Mouse (Mus musculus): Measurements from ENCODE around the gene Gria4.
"Not testable (repeated sequence)": the region's sequence is repeated elsewhere in the genome, so short reads cannot be mapped to it uniquely, and the experiment has no call there.

The Gria4 gene

DNA sequence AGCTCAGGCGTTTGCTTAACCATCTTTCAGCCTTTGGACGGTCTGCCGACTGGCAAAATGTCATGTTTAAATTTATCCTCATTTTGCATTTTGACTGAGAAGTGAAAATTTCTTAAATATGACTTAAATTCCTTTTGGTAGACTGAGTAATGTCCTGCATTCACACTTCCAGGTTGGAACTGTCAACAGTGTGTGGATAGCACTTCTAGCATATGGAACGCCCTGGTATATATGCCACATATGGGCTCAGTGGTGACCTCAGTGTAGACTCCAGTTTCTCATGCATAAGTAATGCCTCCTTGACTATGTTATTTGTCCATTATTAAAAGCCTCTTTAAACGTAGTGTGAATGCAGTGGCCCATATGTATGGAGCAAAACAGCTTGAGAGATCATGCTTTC is 222.4 kb downstream of the Gria4 start:
- DNase-seq (ENCODE audit: low read depth, low spot score): no peak

DNA sequence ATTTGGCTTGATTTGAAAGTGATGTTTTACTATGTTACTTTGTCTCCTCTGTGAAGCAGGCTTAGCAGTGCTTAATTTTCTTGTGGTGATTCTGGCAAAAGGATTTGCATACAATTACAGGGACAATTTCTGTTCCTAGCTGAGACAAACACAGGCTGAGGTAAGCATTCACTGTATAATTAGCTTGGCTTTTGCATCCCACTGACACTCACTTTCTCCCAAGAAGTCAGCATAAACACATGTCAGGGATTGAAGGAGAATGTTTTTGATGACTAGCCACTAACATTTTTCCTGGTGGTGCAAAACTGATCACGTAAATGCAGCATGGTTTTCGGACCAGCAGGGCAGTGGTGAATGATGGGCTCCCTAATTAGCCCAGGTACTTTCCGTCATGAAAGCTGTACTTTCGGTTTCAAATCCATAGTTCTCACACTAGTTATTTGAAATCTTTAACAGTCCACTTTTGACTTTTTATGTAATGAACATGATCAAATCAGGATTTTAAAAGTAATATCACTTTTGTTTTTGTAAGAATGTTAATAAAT is 240.5 kb downstream of the Gria4 start:
- no peak for DNase-seq (ENCODE audit: low read depth, low spot score)

DNA sequence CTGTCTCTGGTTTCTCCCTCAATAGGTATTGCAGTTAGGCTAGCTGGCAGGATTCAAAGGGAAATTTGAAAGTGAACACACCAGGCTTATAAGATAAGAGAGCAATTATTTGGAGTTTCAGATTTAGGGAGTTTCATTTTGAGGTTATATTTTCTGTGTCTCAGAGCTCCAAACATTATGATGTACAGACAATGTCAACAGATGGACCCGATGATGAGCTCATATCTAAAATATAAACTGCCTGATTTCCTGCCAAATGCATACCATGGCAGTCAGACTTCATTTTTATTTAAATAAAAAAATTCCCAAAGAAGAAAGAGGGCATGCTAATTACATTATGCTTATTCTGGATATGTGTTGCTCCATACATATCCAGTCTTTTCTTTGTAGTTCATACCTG is 256.8 kb downstream of the Gria4 start:
- no peak for DNase-seq (ENCODE audit: low read depth, low spot score)

DNA sequence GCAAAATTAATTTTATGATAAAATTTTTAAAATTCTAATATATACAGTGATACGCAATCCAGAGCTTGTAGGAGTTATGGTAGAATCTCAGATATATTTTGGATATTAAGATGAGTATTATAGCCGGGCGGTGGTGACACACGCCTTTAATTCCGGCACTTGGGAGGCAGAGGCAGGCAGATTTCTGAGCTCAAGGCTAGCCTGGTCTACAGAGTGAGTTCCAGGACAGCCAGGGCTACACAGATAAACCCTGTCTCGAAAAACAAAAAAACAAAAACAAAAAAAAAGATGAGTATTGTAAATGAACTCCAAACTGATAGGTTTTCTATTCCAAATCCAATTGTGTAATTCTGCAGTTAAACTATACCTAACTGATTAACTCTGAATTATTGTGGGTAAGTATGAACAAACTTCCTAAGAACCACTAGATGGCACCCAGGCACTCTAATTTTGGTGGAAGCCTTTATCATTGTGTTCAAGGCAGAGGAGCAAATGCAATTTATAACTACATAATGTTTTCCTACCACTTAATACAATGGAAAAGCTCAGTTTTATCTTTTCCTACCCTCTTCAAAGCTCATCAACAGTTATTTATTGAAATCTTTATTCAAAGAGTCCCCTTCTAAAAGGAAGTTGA is 259.4 kb downstream of the Gria4 start:
- peak; percentile 4 for DNase-seq (ENCODE audit: low read depth, low spot score)

DNA sequence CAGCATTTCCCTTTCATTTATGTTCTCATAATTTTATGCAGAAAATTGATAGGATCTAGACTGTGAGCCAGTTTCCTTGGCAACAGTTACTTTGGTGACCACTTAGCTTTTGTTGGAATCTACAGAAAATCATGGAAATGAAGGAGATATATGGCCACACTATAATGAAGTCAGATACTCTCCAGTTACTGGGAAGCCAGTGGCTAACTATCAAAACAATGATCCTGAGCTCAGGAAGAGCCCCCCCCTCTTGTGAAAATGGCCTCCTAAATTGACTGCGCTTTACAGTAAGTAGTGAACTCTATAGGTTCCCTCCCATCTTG is 281.5 kb downstream of the Gria4 start:
- DNase-seq (ENCODE audit: low read depth, low spot score): no peak

DNA sequence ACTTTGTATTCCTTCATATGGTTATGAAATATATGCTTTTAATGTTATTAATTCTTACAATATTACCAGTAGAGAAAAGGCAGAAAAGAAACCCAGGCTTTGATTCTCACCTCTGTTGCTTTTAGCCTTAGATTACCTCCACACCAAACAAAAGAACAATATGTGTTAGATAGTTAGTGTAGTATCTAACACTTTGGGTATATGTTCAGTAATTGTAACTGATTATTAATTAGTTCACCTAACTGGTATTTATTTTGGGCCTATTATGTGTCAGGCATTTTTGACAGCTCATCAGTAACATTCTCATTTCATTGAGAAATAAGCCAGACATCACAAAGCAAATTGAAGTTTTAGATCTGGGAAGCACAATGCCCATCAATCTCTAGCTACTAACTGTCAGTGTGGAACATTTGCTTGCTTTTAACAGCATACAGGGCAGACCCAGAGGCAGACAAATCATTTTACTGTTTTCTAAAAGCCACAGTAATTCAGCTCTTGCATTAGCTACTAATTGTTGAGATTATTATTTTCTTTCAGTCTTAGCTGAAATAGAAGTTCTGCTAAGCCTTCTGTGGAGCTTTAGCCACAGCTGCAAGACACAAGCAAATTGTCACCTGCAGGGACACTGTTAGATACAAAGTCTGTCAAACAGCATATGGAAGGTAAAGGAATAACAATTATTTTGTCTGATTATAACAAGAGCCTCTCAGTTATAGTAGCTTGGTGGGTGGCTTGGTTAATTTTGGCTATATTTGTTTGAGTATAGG is 282.1 kb downstream of the Gria4 start:
- DNase-seq (ENCODE audit: low read depth, low spot score): no peak

DNA sequence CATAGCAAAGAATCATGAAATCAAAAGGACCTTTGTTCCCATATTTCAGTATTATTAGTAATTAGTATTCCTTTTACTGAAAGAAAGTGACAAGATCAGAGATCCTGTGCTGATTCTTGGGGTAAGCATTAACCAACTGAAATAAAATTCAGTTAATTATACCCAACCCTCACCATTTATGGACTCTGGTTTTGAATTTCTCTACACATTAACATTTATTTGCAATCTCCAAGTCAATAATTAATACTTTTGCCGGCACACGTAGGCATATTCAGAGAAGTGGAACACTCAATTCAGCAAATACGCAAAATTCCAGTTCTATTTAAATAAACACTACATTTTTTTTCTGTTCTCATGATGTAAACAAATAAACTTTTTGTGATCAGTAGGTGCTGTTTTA is 289.9 kb downstream of the Gria4 start:
- no peak for DNase-seq (ENCODE audit: low read depth, low spot score)

DNA sequence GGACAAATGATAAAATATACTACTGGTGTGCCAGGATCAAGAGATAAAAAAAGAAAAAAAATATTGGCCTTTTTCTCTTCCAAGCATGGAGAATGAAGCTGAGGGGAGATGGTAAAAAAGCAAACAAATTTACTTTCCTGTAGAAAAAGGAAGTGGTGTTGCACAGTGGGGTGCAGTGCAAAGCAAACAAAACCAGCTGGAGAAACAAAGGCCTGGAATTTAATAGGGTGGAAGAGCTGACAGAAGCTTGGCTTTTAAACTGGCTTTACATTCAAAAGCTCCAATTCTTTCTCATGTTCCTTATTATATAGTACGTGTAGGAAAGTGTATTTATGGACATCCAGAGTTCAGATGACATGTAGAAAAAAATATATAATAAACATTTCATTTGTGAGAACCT is 290.9 kb downstream of the Gria4 start:
- DNase-seq (ENCODE audit: low read depth, low spot score): no peak

DNA sequence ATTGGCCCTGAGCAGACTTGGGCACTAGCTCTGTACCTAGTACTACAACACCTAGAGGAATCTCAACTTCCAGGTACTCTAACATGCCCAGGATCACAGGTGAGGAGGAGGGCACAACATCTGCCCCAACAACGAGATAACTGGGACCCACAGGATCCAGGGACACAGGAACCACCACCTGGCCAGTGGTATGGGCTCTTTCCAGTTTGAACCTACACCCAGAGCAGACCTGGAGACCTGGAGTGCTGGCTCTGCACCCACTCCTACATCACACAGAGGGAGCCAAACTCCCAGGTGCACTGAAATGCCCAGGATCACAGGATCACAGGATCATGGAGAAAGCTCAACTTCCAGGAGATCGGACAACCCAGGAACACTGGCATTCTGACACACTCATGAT is 309.6 kb downstream of the Gria4 start:
- no peak for DNase-seq (ENCODE audit: low read depth, low spot score)

DNA sequence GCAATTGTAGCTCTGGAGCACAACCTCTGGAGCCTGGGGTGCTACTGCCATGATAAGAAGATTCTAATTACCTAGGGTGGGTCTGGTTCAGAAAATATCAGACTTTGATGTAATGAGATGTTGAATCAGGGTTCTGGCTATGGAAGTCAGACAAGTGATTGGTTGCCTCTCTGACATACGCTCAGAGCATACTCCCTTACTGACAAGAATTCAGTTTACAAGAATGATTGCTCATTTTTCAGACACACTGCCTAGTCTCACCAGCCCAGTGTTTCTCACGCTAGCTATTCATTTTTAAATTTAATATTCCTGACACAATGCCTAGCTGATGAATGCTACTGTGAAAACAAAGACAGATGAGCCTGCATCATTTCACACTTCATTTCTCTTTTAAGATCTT is 311.5 kb downstream of the Gria4 start:
- DNase-seq (ENCODE audit: low read depth, low spot score): no peak

DNA sequence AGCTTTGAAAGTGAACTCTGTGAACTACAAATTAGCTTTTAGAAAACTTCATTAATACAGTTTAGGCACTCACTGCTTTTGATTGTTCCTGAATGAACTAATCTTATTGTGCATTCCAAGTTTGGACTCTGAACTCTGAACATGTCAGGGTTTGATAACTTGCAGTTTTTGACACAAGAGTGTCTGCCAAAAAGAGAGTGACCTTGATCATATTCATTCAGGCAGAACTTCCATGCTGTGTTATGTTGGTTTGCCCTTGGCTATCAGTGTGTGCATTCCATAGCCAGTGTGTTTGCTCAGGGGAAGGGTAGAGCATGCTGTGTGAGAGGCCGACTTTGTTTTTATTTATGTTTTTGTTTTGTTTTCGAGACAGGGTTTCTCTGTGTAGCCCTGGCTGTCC is 325.2 kb downstream of the Gria4 start:
- DNase-seq (ENCODE audit: low read depth, low spot score): no peak

DNA sequence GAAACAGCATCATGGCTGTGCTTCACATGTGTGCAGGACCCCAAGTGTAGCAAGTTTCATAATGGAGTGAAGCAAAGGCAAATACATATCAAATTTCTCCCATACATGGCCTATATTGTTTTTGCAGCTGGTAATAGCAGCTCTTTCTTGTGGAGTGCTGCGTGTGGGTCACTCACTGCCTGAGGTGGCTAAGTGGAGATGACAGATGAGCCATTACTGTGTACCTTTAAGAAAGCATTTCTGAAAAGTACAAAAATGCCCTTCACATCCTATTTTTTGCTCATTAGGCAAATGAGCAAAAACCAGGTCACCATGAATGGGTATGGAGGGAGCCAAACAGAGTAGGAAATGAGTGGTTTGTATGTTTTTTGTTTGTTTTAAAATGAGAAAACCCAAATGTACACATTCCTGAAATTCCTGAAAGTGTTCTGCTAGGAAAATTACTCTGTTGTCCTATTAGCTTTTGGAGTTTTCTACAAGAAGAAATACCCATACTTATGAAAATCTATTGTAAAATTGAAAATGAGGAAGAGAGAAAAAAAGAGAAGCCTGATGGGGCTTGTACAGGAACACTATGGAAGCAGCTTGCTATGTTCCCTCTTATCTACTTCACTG is 336.5 kb downstream of the Gria4 start:
- DNase-seq (ENCODE audit: low read depth, low spot score): no peak

DNA sequence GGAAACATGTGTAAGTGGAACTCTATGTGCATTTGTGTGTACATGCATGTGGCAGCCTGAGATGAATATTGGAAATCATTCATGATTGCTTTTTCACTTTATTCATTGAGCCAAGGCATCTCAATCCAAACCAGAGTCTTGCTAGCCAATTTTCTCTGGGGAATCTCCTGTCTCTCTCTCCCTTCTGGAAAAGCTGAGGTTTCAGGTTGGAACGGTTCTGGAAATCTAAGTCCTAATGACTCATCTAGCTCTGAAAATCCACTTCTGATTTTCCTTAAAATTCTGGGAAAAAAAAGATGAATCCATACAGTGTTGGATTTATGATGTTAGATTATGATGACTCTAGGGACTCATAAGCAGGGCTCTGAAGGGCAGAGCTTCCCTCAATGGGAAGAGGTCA is 337.8 kb downstream of the Gria4 start:
- DNase-seq (ENCODE audit: low read depth, low spot score): no peak

DNA sequence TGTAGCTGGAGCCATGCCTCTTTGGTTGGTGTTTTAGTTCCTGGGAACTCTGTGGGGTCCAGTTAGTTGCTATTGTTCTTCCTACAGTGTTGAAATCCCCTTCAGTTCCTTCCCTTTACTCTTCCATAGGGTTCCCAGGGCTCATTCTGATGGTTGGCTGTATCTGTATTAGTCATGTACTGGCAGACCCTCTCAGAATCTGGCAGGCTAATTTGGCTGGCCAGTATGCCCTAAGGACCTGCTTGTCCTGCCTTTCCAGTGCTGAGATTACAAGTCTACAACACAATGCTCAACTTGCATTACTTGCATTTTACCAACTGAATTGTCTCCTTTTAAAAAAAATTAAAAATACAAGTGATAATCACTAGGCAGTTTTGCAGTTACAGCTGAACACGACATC is 338.4 kb downstream of the Gria4 start:
- no peak for DNase-seq (ENCODE audit: low read depth, low spot score)

DNA sequence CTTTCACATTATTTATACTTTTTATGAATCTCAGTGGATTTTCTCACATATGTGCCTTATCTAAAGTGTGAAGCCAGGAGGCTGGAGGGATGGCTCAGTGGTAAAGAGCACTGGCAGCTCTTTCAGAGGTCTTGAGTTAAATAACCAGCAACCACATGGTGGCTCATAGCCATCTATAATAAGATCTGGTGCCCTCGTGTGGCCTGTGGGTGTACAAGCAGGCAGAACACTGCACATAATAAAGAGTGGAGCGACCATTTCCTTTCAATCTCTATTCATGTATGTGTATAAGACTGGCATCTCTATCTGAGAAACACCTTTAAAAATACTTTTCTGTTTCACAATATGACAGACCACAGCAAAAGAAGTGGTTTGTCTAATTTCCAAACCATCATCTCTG is 353.1 kb downstream of the Gria4 start:
- peak; percentile 17 for DNase-seq (ENCODE audit: low read depth, low spot score)

DNA sequence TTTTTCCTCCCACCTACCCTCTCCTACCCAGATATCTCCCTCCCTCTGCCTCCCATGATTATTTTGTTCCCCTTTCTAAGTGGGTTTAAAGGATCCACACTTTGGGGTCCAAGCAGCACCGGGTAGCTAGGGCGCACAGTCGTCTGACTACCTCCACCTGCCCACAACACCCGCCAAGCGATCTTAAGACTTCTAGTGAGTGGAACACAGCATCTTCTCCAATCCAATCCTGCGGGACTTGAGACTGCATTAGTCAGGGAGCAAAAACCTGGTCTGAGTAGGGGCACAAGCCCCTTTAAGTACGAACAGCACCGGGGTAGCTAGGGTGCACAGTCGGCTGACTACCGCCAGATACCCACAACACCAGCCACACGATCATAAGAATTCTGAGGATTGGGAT is 395.2 kb downstream of the Gria4 start:
- DNase-seq (ENCODE audit: low read depth, low spot score): not testable (repeated sequence)

DNA sequence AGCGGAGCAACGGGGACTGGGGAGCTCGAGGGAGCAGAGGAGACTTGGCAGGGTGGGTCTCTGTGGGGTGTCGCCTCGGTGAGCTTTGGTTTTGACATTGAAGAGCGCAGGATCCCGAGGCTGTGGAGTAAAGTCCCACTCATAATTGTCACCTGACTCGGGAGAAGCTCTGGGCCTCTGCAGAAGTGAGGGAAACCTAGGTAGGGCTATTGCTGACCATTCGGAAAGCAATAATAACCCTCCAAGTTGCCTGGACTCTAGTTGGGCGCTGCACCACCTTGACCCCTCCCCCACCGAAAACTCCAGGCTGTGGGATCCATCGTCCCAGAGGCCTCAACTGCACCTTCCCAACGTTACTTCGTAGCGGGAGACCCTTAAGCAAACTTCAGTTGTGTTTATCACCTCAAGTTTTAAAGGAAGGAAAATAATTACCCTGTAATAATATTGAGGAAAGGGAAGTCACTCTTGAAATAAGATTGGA is 419.4 kb downstream of the Gria4 start:
- DNase-seq (ENCODE audit: low read depth, low spot score): no peak

DNA sequence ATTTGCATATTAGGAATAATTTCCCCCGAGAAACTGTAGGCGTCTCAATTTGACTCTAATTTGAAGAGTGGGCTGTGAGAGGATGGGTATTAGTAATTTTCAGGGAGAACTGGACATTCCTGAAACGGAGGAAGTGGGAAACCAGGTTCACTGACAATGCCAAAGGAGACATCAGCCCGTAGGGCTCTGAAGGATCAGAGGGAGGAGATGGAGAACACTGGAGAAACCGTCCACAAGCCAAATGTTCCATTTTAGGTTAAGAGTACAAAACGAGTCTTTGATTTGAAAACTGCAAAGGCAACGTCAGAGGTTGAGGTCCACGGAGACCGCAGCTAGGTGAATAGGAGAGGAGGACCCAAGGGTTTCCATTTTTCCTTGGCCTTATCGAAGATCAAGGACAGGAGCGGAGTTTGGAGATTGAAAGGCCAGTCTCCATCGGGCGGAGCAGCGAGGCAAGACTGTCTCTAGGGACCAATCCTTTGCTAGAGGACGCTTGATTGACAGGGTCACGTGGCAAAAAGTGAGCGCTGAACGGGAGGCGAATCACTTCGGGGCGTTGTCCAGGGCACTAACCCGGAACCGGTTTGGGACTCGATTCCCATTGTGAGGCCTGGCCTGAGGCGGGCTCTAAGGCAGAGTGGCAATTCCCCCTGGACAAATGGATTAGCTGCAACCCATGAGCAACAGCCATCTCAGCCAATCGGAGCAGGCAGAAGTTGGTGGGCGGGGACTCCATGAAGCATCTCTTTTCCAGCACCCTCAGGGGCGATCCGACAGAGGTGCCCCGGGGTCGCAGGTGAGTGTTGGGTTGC is 420.0 kb downstream of the Gria4 start, which contains the start of gene Msantd4:
Gene Msantd4 (plus strand): TSS at position 735 of the 812 bp plus-strand sequence.
- peak; percentile 99 for DNase-seq (ENCODE audit: low read depth, low spot score)
